Mouse (Mus musculus): ENCODE results near the gene Klhl3.

DNA sequence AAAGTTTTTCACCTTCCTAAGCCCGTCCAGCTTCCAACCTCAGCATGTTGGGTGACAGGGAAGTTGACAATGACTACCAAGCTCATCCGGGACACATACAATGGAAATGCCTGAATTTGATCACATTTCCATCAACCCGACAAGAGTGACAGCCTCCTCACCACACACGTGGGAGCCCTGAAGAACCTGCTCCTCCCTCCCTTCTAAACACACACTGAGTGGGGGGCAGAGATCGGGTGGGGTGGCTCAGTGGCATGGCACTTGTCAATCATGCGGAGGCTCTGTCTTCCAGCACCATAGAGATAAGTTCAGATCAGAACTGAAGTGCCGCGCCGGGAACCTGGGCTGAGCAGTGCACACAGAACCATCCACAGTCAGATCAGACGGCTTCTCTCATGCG is 37.0 kb upstream of the Klhl3 start:
- no peak for TF ChIP-seq CTCF (IDR thresholded peaks at IDR 0.05; ENCODE audit: control insufficient read depth, insufficient read depth, low read length)
- no peak for TF ChIP-seq POLR2A (IDR thresholded peaks at IDR 0.05; ENCODE audit: borderline replicate concordance, control insufficient read depth, low read depth, low read length)
